Mouse (Mus musculus) erythroblast, embryonic 14.5 days (primary cell): Measurements from ENCODE around the gene Tsr1. TPM values are rescaled to one million over a fixed set of nuclear protein-coding genes. Genes with fewer than 3 reads are reported as not detected.

Experiments used
- H3K27me3 ChIP-seq: 2 replicates; pipeline ENCODE4 v1.6.1; 2012; ENCODE audit warnings: inconsistent platforms; ENCODE audit not compliant: control insufficient read depth
- H3K36me3 ChIP-seq: 2 replicates; pipeline ENCODE4 v1.6.1; 2012; ENCODE audit warnings: mild to moderate bottlenecking, inconsistent platforms; ENCODE audit not compliant: control insufficient read depth
- H3K4me1 ChIP-seq: 2 replicates; pipeline ENCODE4 v1.6.1; 2012; ENCODE audit warnings: inconsistent platforms; ENCODE audit not compliant: control insufficient read depth
- H3K4me3 ChIP-seq: replicated peaks from 2 replicates; pipeline ENCODE3; 2012; ENCODE audit warnings: moderate library complexity, mild to moderate bottlenecking, inconsistent platforms
- H3K9me3 ChIP-seq: 2 replicates; pipeline ENCODE4 v1.6.1; 2012; ENCODE audit warnings: low read length, inconsistent platforms, mixed read lengths; ENCODE audit not compliant: control insufficient read depth
- GATA1 ChIP-seq: IDR thresholded peaks from 2 replicates; pipeline ENCODE4 v1.6.1; 2012; ENCODE audit warnings: low read length, inconsistent platforms, mixed read lengths
- TAL1 ChIP-seq: IDR thresholded peaks from 3 replicates; pipeline ENCODE4 v1.6.1; 2012; ENCODE audit warnings: low read length, inconsistent platforms, mixed read lengths
- polyA plus RNA-seq: library from polyadenylated mRNA; stranded (reverse); fragments of >175 nt; gene quantifications from 2 replicates; pipeline ENCODE4 v1.2.3, GENCODE M21; 2012

Tsr1 gene
- polyA plus RNA-seq, 1 experiment, result 0.24 TPM

DNA sequence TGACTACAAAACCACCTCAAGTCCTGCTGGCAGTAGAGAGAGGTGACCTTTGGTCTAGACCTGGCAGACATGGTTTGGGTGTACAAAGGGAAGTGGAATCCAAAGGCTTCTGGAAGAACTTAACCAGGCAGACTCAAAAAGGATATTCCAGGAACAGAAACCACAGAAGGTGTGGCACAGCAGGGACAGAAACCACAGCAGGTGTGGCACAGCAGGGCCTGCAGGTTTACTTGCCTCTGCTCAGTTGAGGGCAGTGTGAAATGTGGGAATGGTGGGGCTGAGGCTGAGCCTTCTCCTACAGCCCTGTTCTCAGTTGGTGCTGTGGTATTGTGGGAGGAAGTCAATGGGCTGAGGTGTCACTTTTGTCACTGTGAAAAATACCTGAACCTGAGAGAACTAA is 57.0 kb downstream of the Tsr1 start:
- Histone ChIP-seq H3K4me1 (peaks cover 5% of the 10 kb centered on the region), H3K4me3 (no peak overlapping the region), H3K27me3 (no peaks in the 10 kb centered on the region), H3K36me3 (peaks cover 31% of the 10 kb centered on the region), H3K9me3 (no peaks in the 10 kb centered on the region)
- TF ChIP-seq TAL1 (no peak), GATA1 (no peak)

DNA sequence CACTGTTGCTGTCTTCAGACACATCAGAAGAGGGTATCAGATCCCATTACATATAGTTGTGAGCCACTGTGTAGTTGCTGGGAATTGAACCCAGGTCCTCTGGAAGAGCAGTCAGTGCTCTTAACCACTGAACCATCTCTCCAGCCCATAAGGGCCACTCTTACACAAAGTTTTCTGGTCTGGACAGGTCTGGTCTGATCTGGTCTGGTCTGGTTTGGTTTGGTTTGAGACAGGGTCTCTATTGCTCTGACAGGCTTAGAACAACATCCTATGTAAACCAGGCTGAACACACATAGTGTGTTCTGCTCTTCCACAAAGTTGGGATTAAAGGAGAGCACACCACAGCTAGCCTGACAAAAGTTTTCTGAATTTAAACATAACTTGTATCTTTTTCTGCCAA is 58.1 kb downstream of the Tsr1 start:
- no peaks in the 10 kb centered on the region for H3K27me3 ChIP-seq
- peaks cover 5% of the 10 kb centered on the region for H3K4me1 ChIP-seq
- H3K4me3 ChIP-seq, result no peak overlapping the region
- H3K36me3 ChIP-seq, result peaks cover 27% of the 10 kb centered on the region
- H3K9me3 ChIP-seq, result no peaks in the 10 kb centered on the region
- TF ChIP-seq GATA1, result no peak
- no peak for TF ChIP-seq TAL1

DNA sequence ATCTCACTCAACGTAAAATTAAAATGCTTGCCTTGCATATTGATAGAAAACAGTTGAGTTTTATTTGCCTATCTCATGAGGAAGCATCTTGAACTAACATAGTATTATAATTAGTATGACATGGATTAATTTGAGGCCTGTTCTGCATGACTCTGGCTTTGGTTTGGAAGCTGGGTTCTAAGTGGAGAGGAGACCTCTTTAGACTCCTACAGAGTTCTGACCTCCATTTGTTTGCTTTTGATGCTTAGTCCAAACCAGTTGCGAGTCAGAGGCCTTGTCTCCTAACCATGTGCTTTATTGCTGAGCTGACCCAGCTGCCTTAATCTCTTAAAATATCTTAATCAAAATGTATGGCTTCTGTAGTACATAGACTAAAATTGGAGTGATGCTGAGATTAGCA is 59.7 kb downstream of the Tsr1 start:
- H3K4me3 ChIP-seq, result no peak overlapping the region
- no peaks in the 10 kb centered on the region for H3K9me3 ChIP-seq
- H3K4me1 ChIP-seq, result peaks cover 5% of the 10 kb centered on the region
- H3K36me3 ChIP-seq, result peaks cover 24% of the 10 kb centered on the region
- TF ChIP-seq GATA1 (no peak), TAL1 (no peak)
- H3K27me3 ChIP-seq, result no peaks in the 10 kb centered on the region

Other genes starting within 250 kb of the Tsr1 start
- 0.49 and 0.65 TPM in 2 replicates for gene Cluh, start 248.6 kb upstream of the Tsr1 start, polyA plus RNA-seq
- 1.4 and 2.0 TPM in 2 replicates for gene Pafah1b1, start 173.4 kb upstream of the Tsr1 start, polyA plus RNA-seq
- 0.70 and 1.2 TPM in 2 replicates for gene Mettl16, start 127.2 kb upstream of the Tsr1 start, polyA plus RNA-seq
- gene Mnt, start 67.2 kb upstream of the Tsr1 start, polyA plus RNA-seq, result 3.4 and 3.7 TPM in 2 replicates
- gene Sgsm2, start 1.0 kb upstream of the Tsr1 start, polyA plus RNA-seq, result 0.17 and 0.18 TPM in 2 replicates
- gene Smg6, start 27.8 kb downstream of the Tsr1 start, polyA plus RNA-seq, result 2.3 and 3.1 TPM in 2 replicates
- gene Srr, start 27.9 kb downstream of the Tsr1 start, polyA plus RNA-seq, result 0.08 and 0.14 TPM in 2 replicates